Mouse (Mus musculus) embryonic fibroblast, embryonic 13.5 days (primary cell): ENCODE data around the gene Dagla.

Source experiments
- CTCF ChIP-seq: IDR thresholded peaks from 2 replicates; pipeline ENCODE4 v1.5.1; 2011; ENCODE audit warnings: mild to moderate bottlenecking, control low read depth, low read length, moderate library complexity, borderline replicate concordance; ENCODE audit not compliant: insufficient read depth
- POLR2A ChIP-seq: IDR thresholded peaks from 2 replicates; pipeline ENCODE4 v1.6.1; 2011; ENCODE audit warnings: low read depth, mild to moderate bottlenecking, control low read depth, low read length, moderate library complexity

DNA sequence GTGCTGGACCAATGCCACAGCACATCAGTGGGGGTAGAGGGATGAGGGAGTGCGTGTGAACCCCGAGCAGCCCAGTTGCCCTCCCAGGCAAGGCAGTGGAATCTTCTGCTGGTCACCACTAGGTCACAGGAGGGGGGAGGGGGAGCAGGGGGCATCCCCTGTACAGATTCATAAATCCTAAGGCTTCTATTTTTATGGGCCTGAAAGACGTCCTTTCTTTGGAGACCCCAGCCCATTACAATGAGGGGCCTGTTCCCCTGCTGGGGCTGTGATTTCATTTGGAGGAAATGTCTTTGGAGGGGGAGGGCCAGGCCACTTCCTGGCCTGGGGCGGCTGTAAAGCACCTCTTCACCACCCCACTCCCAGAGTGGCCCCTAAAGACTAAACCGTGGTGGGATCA, 30.6 kb downstream of the Dagla start:
- TF ChIP-seq POLR2A (no peak), CTCF (no peak)
